Mouse (Mus musculus) stomach, postnatal 0 days (tissue): ENCODE results near the gene Tmem94. TPM values are rescaled to one million over a fixed set of nuclear protein-coding genes. Genes with fewer than 3 reads are reported as not detected.
A peak's percentile ranks its signal among the peaks of the same experiment; 100 is the strongest.

ENCODE experiments used
- ATAC-seq: fragments of 200-750 bp; cut with Nextera tagmentation; 2 replicates; pipeline ENCODE4 v1.8.0; 2017; ENCODE audit not compliant: low FRiP score, low TSS enrichment
- DNase-seq: peaks from one replicate; pipeline ENCODE4 v3.0.0-alpha.2; 2016; ENCODE audit warnings: low spot score
- H3K27ac ChIP-seq: fragments of 300-500 bp; sonication (generic); replicated peaks from 2 replicates; pipeline ENCODE4 v1.5.1; 2014; ENCODE audit warnings: mild to moderate bottlenecking, control low read depth
- H3K27me3 ChIP-seq: fragments of 300-500 bp; sonication (generic); 2 replicates; pipeline ENCODE4 v1.6.1; 2014; ENCODE audit warnings: low read length; ENCODE audit not compliant: control insufficient read depth, insufficient read depth
- H3K36me3 ChIP-seq: fragments of 300-500 bp; sonication (generic); 2 replicates; pipeline ENCODE4 v1.6.1; 2014; ENCODE audit warnings: low read length, mixed read lengths; ENCODE audit not compliant: control insufficient read depth, insufficient read depth
- H3K4me1 ChIP-seq: fragments of 300-500 bp; sonication (generic); replicated peaks from 2 replicates; pipeline ENCODE4 v1.6.1; 2014; ENCODE audit warnings: antibody characterized with exemption; ENCODE audit not compliant: control insufficient read depth, insufficient read depth
- H3K4me2 ChIP-seq: fragments of 300-500 bp; sonication (generic); replicated peaks from 2 replicates; pipeline ENCODE4 v1.6.1; 2014; ENCODE audit warnings: low read depth, mild to moderate bottlenecking, control low read depth, moderate library complexity
- H3K4me3 ChIP-seq: fragments of 300-500 bp; sonication (generic); 2 replicates; pipeline ENCODE4 v1.5.1; 2014; ENCODE audit warnings: low read depth, low read length, control low read depth
- H3K9ac ChIP-seq: fragments of 300-500 bp; sonication (generic); 2 replicates; pipeline ENCODE4 v1.6.1; 2014; ENCODE audit warnings: mild to moderate bottlenecking, low read length, control low read depth, mixed read lengths
- H3K9me3 ChIP-seq: fragments of 300-500 bp; sonication (generic); 2 replicates; pipeline ENCODE4 v1.6.1; 2016; ENCODE audit warnings: low read length; ENCODE audit not compliant: control insufficient read depth
- CTCF ChIP-seq: IDR thresholded peaks from 2 replicates; pipeline ENCODE4 v1.5.1; 2016; ENCODE audit warnings: antibody characterized with exemption, low read depth, mild to moderate bottlenecking, moderate library complexity
- EP300 ChIP-seq: optimal IDR thresholded peaks from 2 replicates; pipeline ENCODE3; 2016; ENCODE audit warnings: antibody characterized with exemption
- WGBS: fragments of 180-500 bp; shearing (Covaris S2); extraction: QIAGEN DNeasy Blood & Tissue Kit; methylation state at CpG from one replicate; pipeline ENCODE4 v1.1.7; 2014; 5-methylcytosine and 5-hydroxymethylcytosine counted together
- polyA plus RNA-seq: library from polyadenylated mRNA; unstranded; fragments of >200 nt; fragmentation: Nextera tagmentation; extraction: Ambion mirVana; gene quantifications from 2 replicates; pipeline ENCODE4 v1.2.1, GENCODE M21; 2015

Gene Tmem94
- polyA plus RNA-seq, 1 experiment from 2014 or later = 8.2 TPM

DNA sequence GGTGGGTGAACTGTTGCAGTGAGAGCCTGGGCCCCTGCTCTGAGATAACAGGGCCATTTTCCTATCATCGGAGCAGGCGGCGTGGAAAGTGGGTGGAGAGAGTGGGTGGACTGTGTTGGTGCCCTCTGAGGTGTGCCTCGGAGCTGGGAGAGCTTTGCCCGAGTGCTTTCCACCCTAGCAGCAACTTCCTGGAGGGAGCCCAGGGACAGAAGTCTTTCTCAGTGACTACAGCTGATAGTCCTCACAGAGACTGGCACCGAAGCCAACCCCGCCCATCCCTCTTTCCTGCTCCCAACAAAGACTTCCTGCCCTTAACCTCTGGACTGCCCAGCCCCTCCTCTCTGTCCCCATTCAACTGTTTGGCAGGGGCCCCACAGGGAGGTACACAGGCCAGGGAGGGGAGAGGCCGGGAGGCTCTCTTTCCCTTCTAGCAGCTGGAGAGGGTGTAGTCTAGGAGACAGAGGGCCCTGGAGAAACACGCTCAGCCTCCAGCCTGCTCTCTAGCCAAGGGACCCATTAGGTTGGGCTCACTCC, 13.9 kb downstream of the Tmem94 start:
- no peaks in the 10 kb centered on the region for H3K36me3 ChIP-seq
- no peaks in the 10 kb centered on the region for H3K9me3 ChIP-seq
- H3K4me3 ChIP-seq = no peak overlapping the region
- peak overlapping the region; percentile 47 for H3K9ac ChIP-seq
- ATAC-seq (peak; percentile 94), DNase-seq (peak; percentile 95)
- H3K4me2 ChIP-seq = peak overlapping the region; percentile 20; the same call in 1 of the 2 replicates
- no peak for TF ChIP-seq EP300
- TF ChIP-seq CTCF = no peak
- peaks cover 17% of the 10 kb centered on the region for H3K4me1 ChIP-seq
- 6% methylated on average over 9 of the region's 9 CpGs for WGBS
- H3K27ac ChIP-seq = peak overlapping the region; percentile 95
- no peaks in the 10 kb centered on the region for H3K27me3 ChIP-seq

DNA sequence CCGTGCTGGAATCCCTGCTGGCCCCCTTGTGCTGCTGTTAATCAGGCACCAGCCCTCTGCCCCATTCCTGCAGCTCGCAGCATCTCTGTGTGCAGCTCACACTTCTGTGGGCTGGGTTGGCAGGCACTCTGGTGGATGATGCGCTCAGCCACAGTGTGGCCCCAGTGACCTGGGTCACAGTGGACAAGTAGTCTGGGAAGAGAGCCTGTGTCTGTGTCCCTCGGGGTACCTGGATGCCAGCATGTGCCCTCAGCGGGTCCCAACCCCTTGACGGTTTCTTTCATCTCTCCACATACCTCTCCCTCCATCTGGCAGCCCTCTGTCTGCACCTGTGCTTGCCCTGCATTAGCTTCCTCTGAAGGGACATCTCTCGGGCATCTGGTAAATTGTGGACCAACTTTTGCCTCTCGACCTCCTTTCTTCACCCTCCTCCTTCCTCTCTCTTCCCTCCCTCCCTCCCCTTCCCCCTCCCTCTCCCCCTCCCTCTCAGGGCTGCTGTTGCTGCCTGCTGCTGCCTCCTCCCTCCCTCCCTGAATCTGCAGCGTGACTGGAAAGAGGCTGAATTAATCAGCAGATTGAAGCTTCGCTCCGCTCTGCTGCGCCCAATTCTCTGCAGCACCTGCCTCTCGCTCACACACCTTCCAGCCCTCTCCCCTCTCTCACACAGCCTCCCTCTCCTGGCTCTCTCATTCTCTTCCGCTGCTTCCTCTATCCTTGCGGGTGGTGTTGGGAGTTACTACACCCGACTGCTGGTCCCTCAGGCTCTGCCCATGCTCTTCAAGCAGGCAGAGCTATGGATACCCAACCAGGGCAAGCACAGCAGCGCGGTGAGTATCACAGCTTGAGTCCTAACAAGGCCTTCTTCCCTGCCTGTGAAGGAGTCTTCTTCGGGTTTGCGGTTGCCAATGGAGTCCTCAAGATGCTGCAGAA, 15.2 kb downstream of the Tmem94 start:
- Histone ChIP-seq H3K9me3 (no peaks in the 10 kb centered on the region), H3K27ac (peak overlapping the region; percentile 95), H3K4me2 (0 out of 2 replicates have a peak overlapping the region, but pooled peaks have one; percentile 3), H3K9ac (peak overlapping the region; percentile 18; the same call in 1 of the 2 replicates), H3K4me3 (no peak overlapping the region), H3K4me1 (peaks cover 17% of the 10 kb centered on the region), H3K36me3 (no peaks in the 10 kb centered on the region), H3K27me3 (no peaks in the 10 kb centered on the region)
- TF ChIP-seq CTCF (no peak), EP300 (no peak)
- 32% methylated on average over 20 of the region's 20 CpGs for WGBS
- ATAC-seq (no peak), DNase-seq (peak; percentile 47)

- Histone ChIP-seq H3K4me3 (no peak overlapping the region), H3K4me2 (no peak overlapping the region), H3K9me3 (no peaks in the 10 kb centered on the region), H3K9ac (no peak overlapping the region), H3K36me3 (peaks cover 15% of the 10 kb centered on the region), H3K27me3 (no peaks in the 10 kb centered on the region), H3K4me1 (no peaks in the 10 kb centered on the region), H3K27ac (no peak overlapping the region)
- DNase-seq (no peak), ATAC-seq (no peak)
- 67% methylated on average over 6 of the region's 6 CpGs for WGBS
- peak; percentile 16; the same call in 1 of the 2 replicates for TF ChIP-seq CTCF
- no peak for TF ChIP-seq EP300
Observed at GRCm38 (mm10) chr11:115786473-115786872, 21.2 kb downstream of the Tmem94 start.

- WGBS = 97% methylated on average over 7 of the region's 7 CpGs
- no peak overlapping the region for H3K4me3 ChIP-seq
- no peak for DNase-seq
- no peaks in the 10 kb centered on the region for H3K9me3 ChIP-seq
- no peak overlapping the region for H3K4me2 ChIP-seq
- no peak overlapping the region for H3K27ac ChIP-seq
- H3K36me3 ChIP-seq = peaks cover 40% of the 10 kb centered on the region
- no peaks in the 10 kb centered on the region for H3K27me3 ChIP-seq
- H3K9ac ChIP-seq = no peak overlapping the region
- H3K4me1 ChIP-seq = no peaks in the 10 kb centered on the region
- no peak for ATAC-seq
- TF ChIP-seq EP300 (no peak), CTCF (no peak)
Observed at GRCm38 (mm10) chr11:115789787-115790186, 24.6 kb downstream of the Tmem94 start.

DNA sequence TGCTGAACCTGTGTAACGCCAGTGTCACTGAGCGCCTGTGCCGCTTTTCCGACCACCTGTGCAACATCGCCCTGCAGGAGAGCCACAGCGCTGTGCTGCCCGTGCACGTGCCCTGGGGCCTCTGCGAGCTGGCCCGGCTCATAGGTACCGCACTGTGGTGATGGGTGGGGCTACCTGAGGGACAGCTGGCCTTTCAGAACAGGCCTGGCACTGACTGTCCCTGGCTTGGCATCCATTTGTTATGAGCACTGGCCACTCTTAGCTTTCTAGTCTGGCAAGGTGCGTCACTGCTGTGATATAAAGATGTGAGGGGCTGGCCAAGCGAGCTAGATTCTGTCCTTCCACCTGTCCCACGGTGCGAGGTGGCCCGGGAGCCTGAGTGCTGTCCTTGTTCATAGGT, 26.7 kb downstream of the Tmem94 start:
- H3K36me3 ChIP-seq = peaks cover 45% of the 10 kb centered on the region
- H3K4me2 ChIP-seq = no peak overlapping the region
- no peaks in the 10 kb centered on the region for H3K27me3 ChIP-seq
- no peak overlapping the region for H3K4me3 ChIP-seq
- TF ChIP-seq EP300 (no peak), CTCF (no peak)
- no peaks in the 10 kb centered on the region for H3K9me3 ChIP-seq
- H3K27ac ChIP-seq = no peak overlapping the region
- DNase-seq = no peak
- H3K4me1 ChIP-seq = no peaks in the 10 kb centered on the region
- H3K9ac ChIP-seq = no peak overlapping the region
- no peak for ATAC-seq
- WGBS = 93% methylated on average over 16 of the region's 16 CpGs

- Histone ChIP-seq H3K27ac (no peak overlapping the region), H3K9me3 (no peaks in the 10 kb centered on the region), H3K4me1 (no peaks in the 10 kb centered on the region), H3K9ac (no peak overlapping the region), H3K27me3 (no peaks in the 10 kb centered on the region), H3K4me2 (no peak overlapping the region), H3K36me3 (peaks cover 41% of the 10 kb centered on the region), H3K4me3 (no peak overlapping the region)
- TF ChIP-seq EP300 = no peak
- no peak for TF ChIP-seq CTCF
- WGBS = 89% methylated on average over 14 of the region's 14 CpGs
- no peak for ATAC-seq
- DNase-seq = no peak
Observed at GRCm38 (mm10) chr11:115792353-115792752, 27.1 kb downstream of the Tmem94 start.
